Mouse (Mus musculus): Measurements from ENCODE around the gene Gse1.

Gse1 gene

GRCm38 (mm10) chr8:120423576-120423975 lies 195.3 kb downstream of the Gse1 start:
- no peak for DNase-seq (ENCODE audit: low read depth, low spot score)

GRCm38 (mm10) chr8:120424829-120425198 lies 196.6 kb downstream of the Gse1 start:
- no peak for DNase-seq (ENCODE audit: low read depth, low spot score)

- DNase-seq (ENCODE audit: low read depth, low spot score): no peak
These were observed 197.1 kb downstream of the Gse1 start for GRCm38 (mm10) chr8:120425199-120425941.

- DNase-seq (ENCODE audit: low read depth, low spot score): no peak
These were observed 197.8 kb downstream of the Gse1 start for GRCm38 (mm10) chr8:120426105-120426504.

DNA sequence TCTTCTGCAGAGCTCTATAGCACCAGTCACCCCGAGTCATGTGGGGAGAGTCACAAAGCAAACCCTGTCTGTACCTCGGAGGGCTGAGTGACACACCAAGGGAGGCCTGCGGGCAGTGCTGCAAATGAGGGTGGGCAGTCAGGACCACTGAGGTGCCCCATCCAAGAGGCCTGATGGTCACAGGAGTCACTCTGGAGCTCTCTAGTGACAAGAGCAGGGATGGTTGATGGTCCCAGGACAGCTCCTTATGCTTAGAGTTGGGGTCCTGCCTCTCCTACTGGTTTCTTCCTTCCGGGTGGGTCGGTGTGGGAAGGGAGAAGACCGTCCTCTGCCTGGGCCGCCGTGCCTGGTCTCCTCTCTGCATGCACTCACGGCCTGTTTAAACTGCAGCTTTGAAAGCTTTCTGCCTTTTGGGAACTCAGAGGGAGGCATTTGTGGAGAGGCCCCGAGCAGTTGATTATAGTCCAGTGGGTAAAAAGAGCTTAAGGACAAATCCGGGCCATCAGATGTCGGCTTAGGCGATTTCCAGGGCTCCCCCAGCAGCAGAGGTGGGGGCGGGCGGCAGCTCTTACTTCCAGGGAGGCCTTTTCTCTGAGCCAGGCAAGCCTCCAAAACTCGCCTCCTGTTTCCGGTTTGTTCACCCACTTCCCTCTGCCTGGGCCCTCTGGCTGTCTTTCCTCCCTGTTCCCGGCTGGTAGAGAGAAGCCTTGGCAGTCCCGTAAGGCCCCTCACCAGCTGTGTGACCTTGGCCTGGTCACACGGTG lies 198.5 kb downstream of the Gse1 start:
- peak; percentile 75 for DNase-seq (ENCODE audit: low read depth, low spot score)

- DNase-seq (ENCODE audit: low read depth, low spot score): no peak
These were observed 200.2 kb downstream of the Gse1 start for GRCm38 (mm10) chr8:120428492-120428891.

DNA sequence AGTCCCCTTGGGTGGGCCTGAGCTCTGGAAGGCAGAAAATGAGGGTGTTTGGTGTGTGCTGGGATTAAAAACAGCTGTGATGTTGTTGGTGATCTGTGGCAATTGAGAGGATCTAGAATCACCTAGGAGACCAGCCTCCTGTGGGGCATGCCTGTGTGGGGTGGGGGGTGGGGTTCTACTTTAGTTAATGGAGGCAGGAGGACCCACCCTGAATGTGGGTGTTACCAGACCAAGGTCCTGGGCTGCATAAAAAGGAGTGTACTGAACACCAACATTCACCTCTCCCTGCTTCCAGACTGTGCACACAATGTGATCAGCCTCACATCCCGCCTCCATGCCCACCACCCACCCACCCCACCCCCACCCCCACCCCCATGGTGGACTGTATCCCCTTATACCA lies 200.9 kb downstream of the Gse1 start:
- DNase-seq (ENCODE audit: low read depth, low spot score): no peak

GRCm38 (mm10) chr8:120431042-120431441 lies 202.8 kb downstream of the Gse1 start:
- no peak for DNase-seq (ENCODE audit: low read depth, low spot score)

- no peak for DNase-seq (ENCODE audit: low read depth, low spot score)
These were observed 204.2 kb downstream of the Gse1 start for GRCm38 (mm10) chr8:120432438-120432837.

GRCm38 (mm10) chr8:120433143-120433542 lies 204.9 kb downstream of the Gse1 start:
- no peak for DNase-seq (ENCODE audit: low read depth, low spot score)

DNA sequence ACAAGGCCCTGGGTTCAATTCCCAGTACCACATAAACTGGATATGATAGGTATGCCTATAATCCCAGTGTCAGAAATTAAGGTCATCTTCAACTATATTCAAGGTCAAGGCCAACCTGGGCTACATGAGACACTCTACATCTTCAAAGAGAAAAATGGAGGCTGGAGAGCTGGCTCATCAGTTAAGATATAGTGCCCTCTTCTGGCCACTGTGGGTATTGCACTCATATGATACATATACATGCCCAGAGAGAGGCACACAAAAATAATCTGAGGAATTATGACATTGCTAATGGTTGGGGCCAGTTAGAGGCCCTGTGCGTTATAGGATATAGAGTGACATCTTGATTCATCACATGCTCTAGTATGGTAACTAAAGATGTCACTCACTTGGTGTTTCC lies 205.5 kb downstream of the Gse1 start:
- no peak for DNase-seq (ENCODE audit: low read depth, low spot score)

GRCm38 (mm10) chr8:120435781-120436180 lies 207.5 kb downstream of the Gse1 start:
- DNase-seq (ENCODE audit: low read depth, low spot score): no peak

DNA sequence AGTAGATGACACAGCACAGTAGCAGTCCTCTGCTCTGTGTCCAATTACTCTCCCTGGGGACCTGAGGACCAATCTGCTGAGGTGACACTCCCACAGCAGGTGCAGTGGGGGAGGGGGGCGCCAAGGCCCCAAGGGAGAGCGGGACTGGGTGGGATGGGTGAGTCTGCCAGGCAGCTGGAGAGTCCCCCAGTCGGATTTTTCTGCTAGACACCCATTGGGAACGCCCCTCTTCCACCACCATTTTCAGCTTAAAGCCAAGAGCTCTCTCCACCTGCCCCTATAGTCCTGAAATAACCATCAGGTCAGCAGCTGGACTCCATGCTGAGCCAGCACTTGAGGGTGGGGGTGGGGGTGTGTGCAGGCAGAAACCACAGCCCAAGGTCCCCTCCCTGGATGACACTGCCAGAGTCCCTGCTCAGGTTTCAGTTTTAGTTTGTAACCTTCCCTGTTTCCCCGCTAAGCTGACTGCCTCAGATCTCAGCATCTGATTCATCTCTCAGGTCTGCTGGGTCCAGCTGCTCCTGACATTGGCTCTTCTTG lies 208.3 kb downstream of the Gse1 start:
- no peak for DNase-seq (ENCODE audit: low read depth, low spot score)

GRCm38 (mm10) chr8:120437207-120437606 lies 209.0 kb downstream of the Gse1 start:
- no peak for DNase-seq (ENCODE audit: low read depth, low spot score)

- no peak for DNase-seq (ENCODE audit: low read depth, low spot score)
These were observed 209.6 kb downstream of the Gse1 start for GRCm38 (mm10) chr8:120437666-120438395.

DNA sequence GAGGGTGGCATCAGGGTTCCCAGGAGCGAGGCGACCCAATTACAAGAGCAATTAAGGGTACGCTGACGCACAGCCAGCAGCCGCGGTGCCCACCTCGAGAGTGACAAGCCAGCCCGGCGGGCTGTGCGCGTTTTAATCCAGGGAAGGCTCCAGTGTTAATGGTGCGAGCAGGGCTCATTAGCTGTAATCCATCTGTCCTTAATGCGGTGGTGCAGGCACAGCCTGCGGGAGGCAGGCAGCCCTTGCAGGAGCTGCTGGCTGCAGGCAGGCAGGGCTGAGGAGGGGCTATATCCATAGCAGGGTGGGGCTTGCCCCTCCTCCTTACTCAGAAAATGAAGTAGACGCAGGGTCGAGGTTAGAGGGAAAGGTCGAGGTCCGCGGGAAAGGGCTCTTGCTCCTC lies 211.1 kb downstream of the Gse1 start:
- DNase-seq (ENCODE audit: low read depth, low spot score): peak; percentile 71

DNA sequence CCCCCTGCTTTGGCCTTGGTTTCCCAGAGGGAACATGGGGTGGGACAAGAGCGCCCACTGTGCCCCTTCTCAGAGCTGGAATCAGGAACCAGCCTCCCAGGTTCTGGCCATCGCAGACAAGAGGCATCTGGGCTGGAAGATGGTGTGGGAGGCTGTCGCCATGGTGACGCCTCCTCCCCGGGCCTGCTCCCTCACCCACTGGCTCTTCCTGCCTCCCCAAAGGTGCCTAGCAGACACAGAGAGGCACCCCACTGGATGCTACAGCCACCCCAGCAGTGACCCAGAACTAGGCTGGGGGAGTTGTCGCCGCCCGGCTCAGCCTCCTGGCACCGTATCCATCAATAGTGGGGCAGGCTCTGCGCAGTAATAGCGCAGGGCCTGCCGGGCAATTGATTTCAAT lies 212.5 kb downstream of the Gse1 start:
- no peak for DNase-seq (ENCODE audit: low read depth, low spot score)

GRCm38 (mm10) chr8:120441637-120442036 lies 213.4 kb downstream of the Gse1 start:
- no peak for DNase-seq (ENCODE audit: low read depth, low spot score)

- DNase-seq (ENCODE audit: low read depth, low spot score): no peak
These were observed 214.2 kb downstream of the Gse1 start for GRCm38 (mm10) chr8:120442306-120443003.

GRCm38 (mm10) chr8:120445249-120445648 lies 217.0 kb downstream of the Gse1 start:
- DNase-seq (ENCODE audit: low read depth, low spot score): no peak

DNA sequence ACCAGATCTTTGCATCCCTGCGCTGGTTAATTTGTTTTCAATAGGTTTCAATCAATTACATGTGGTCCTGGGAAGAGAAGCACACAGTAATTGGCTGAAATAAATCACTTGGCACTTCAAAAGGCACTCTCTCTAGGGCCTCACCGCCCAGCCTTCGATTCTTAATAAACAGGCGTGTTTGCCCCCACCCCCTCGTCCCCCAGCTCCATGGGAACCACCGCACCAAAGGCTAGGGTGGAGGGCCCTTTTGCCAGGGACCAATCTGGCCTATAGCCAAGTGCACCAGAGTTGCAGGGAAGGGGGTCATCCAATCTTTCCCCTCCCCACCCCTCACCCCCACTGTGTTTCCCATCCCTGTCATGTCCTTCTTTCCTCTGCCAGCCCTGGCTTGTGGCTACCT lies 219.9 kb downstream of the Gse1 start:
- DNase-seq (ENCODE audit: low read depth, low spot score): no peak

DNA sequence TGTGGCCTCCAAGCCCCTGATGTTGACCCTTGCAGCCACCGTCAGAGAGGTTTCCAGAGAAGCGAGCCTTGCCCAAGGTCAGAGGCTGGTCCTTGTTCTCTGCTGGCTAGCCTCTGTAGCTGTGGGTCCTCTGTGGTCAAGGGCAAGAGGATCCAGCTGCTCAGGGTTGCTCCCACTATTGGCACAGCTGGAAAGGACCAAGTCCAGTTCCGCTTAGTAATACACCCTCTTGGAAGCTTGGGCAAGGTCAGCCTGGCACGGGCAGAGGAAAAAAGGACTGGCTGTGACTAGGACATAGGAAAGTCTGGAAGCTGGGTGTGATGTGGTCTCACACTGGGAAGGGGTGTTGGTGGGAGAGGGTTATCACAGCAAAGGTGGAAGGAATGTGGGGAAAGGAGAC lies 220.9 kb downstream of the Gse1 start:
- DNase-seq (ENCODE audit: low read depth, low spot score): no peak

Data from retina, adult 2 months (tissue).